Mouse (Mus musculus): Measurements from ENCODE around the gene Efna2.
A peak's percentile ranks its signal among the peaks of the same experiment; 100 is the strongest.

The Efna2 gene

GRCm38 (mm10) chr10:80168038-80168661 is 11.1 kb upstream of the Efna2 start:
- peak; percentile 97 for DNase-seq

GRCm38 (mm10) chr10:80169070-80169469 is 10.2 kb upstream of the Efna2 start:
- DNase-seq: no peak

- DNase-seq: peak in 1 of 2 experiments; percentile 24
Measured at GRCm38 (mm10) chr10:80169651-80170050, 9.6 kb upstream of the Efna2 start.

DNA sequence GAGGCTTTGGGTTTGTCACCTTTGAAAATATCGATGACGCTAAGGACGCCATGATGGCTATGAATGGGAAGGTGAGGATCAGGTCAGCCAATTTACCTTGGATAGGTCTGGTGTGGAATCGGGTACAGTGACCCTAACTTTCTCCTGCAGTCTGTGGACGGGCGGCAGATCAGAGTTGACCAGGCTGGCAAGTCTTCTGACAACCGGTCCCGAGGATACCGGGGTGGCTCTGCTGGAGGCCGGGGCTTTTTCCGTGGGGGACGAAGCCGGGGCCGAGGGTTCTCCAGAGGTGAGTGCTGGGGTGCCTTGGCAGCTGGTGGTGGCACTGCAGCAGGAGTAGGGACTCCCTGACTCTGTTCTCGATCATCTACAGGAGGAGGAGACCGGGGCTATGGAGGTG is 9.2 kb upstream of the Efna2 start:
- DNase-seq: peak in 1 of 2 experiments; percentile 53

DNA sequence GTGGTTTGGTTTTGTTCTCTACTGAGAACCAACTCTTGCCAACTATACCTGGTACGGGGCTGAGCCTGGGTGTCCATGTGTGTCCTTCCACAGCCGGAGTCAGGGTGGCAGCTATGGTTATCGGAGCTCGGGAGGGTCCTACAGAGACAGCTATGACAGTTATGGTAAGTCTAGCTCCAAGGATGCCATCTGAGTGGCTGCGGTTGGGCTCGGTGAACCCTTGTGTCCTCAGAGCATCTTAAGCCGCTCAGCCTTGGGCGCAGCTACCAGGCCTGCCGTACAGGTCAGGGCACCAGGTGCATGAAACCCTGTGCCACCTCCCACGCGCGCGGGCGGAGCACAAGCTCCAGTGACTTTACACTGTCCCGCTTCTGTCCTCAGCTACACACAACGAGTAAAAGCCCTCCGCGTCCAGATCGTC is 8.7 kb upstream of the Efna2 start:
- peak in 1 of 2 experiments; percentile 43 for DNase-seq

DNA sequence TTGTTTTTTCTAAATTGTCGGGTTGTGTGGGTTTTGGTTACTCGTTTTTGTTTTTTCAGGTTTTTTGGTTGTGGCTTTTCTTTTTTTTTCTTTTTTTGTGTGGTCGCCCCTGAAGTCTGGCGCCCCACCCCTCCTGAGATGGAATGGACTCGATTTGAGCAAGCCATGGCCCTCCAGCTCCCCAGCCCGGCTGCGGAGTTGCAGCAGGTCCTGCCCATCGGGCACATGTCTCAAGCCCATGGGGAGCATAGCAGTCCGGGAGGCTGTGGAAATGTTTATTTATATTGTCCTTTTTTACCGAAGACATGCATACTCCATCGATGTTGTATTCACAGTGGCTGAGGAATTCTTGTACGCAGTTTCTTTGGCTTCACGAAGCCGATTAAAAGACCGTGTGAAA is 8.0 kb upstream of the Efna2 start:
- DNase-seq: peak in 1 of 2 experiments; percentile 41

DNA sequence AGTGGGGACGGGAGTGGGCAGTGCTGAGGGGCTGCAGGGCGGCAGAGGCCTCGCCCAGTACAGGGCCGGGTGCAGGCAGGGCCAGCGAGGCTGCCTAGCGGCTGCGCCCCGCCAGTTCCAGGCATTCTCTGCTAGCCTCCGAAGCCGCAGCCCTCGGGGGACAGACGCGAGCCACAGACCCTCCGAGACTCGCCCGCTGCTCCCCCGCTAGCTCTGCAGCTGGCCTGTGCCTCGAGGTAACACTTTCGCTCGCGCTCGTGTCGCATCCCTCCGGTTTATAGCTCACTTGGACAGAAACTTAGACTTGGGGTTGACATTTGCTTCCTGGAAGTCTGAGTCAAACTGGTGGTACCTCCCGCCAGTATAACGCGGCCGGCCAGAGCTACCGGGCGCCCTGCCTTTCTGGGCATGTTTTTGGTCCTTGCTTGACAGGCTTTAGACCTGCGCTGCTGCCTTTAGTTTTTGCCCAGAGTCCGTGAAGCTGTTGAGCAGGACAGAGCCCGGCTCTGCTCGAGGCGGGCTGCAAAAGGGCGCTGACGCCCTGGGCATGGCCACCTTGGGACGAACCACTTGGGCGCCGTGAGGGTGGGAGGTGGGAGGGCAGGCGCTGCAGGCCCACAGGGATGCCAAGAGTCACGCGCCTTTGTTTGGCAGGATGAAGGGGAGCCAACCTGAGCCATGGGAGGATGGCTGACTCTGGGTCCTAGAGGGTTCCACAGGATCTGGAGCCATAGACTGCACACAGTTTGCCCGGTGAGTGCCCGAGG is 7.3 kb upstream of the Efna2 start:
- peak; percentile 43 to 62 for DNase-seq

- DNase-seq: peak; percentile 90 to 92
Measured at GRCm38 (mm10) chr10:80172527-80173292, 6.6 kb upstream of the Efna2 start, which contains the start of gene 1600002K03Rik. 1600002K03Rik (plus strand) TSS chr10:80172944.

- DNase-seq: no peak
Measured at GRCm38 (mm10) chr10:80173358-80173757, 5.9 kb upstream of the Efna2 start.

- DNase-seq: peak; percentile 25 to 59
Measured at GRCm38 (mm10) chr10:80173955-80174640, 5.2 kb upstream of the Efna2 start.

- DNase-seq: peak; percentile 42 to 69
Measured at GRCm38 (mm10) chr10:80174705-80175104, 4.6 kb upstream of the Efna2 start.

GRCm38 (mm10) chr10:80175536-80176269 is 3.6 kb upstream of the Efna2 start:
- DNase-seq: peak; percentile 55 to 71

DNA sequence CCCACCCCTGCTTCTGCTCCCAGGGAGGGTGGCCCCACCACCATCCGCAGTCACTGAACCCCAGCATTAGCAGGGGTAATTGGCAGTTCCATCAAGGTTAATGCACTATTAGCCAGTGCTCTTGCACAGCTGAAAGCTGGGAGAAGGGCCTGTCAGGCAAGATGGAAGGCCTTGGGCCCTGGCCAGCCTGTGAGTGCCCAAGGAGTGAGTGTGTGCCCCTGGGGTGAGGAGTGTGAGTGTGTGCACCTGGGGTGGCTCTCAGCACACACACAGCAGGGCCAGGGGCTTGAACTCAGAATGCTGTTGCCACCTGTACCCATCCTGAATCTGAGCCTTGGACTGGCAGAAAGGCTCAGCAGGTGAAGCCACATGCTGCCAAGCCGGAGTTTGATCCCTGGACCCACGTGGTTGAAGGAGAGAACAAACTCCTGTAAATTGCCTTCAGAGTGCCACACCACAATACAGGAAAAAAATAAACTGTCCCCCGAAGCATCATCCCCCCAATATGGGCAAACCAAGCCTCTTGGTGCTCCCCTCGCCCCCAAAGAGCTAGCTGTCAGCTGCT is 2.9 kb upstream of the Efna2 start:
- peak in 1 of 2 experiments; percentile 44 for DNase-seq

- peak in 1 of 2 experiments; percentile 38 for DNase-seq
Measured at GRCm38 (mm10) chr10:80177441-80178279, 1.6 kb upstream of the Efna2 start.

DNA sequence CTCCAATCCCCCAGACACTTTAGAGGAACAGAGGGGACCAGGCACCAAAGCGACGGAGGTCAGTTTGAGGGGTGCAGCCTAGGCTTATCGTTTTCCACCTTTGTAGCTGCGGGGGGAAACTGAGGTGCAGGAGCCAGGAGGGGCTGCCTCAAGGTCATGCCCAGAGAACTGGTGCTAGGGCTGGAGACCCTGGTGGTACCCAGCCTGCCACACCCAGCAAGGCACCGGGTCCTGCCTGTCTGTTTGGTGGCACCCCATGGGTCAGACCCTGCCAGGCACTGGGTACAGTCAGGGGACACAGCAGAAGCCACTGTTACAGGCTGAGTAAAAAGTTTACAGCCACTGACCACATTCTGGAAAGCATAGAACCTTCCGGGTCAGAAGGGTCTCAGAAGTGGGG is 1.0 kb downstream of the Efna2 start:
- peak in 1 of 2 experiments; percentile 22 for DNase-seq

GRCm38 (mm10) chr10:80180823-80181222 is 1.5 kb downstream of the Efna2 start:
- peak in 1 of 2 experiments; percentile 14 for DNase-seq

DNA sequence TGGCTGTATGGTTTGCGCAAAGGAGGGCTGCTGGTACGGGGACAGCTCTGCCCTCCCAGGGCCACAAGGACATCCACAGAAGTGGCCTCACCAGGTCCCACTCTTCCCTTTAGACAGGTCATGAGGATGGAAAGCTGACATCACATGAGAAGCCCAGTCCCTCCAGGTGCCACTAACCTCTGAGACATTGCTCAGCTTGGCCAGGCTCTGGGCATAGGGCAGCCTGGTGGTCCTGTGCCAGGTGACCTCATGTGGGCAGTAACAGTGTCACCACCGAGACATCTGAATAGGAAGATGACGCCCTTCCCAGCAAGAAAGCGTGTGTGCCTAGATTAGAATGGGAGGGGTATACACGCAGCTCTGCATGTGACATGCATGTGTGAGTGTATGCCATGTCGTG is 3.3 kb downstream of the Efna2 start:
- no peak for DNase-seq

- DNase-seq: no peak
Measured at GRCm38 (mm10) chr10:80186649-80187048, 7.4 kb downstream of the Efna2 start.

GRCm38 (mm10) chr10:80187739-80188138 is 8.5 kb downstream of the Efna2 start:
- no peak for DNase-seq

- no peak for DNase-seq
Measured at GRCm38 (mm10) chr10:80188453-80189024, 9.3 kb downstream of the Efna2 start.

All from cerebellum, postnatal 25 days (tissue).